Mouse (Mus musculus) MEL (cell line): ENCODE data around the gene Smad9. TPM values are rescaled to one million over a fixed set of nuclear protein-coding genes. Genes with fewer than 3 reads are reported as not detected.
A peak's percentile ranks its signal among the peaks of the same experiment; 100 is the strongest.

ENCODE experiments used
- DNase-seq: peaks from one replicate; pipeline ENCODE4 v3.0.0; 2011; ENCODE audit warnings: low read depth, low spot score
- H3K27ac ChIP-seq: 2 replicates; pipeline ENCODE4 v1.5.1; 2012; ENCODE audit warnings: low read depth, mild to moderate bottlenecking, control low read depth, low read length, moderate library complexity; ENCODE audit not compliant: control insufficient read depth
- H3K27me3 ChIP-seq, 2 experiments: fragments of 150-350 bp in 1 of 2; sonication (generic) in 1 of 2; 2 replicates each; pipeline ENCODE4 v1.6.1; 2012; ENCODE audit warnings: low read length in 2 of 2, mild to moderate bottlenecking in 2 of 2, improper control_type of control experiment in 1 of 2, moderate library complexity in 1 of 2; ENCODE audit not compliant: insufficient read depth in 2 of 2, control insufficient read depth in 1 of 2
- H3K36me3 ChIP-seq, 2 experiments: 2 replicates each; pipeline ENCODE4 v1.6.1; 2012 to 2014; ENCODE audit warnings: low read length in 2 of 2, improper control_type of control experiment in 1 of 2, inconsistent platforms in 1 of 2, mild to moderate bottlenecking in 1 of 2; ENCODE audit not compliant: insufficient read depth in 2 of 2, control insufficient read depth in 1 of 2
- H3K4me1 ChIP-seq, 2 experiments: fragments of 150-350 bp in 1 of 2; sonication (generic) in 1 of 2; 2 replicates each; pipeline ENCODE4 v1.6.1; 2012; ENCODE audit warnings: low read length in 2 of 2, improper control_type of control experiment in 1 of 2, mild to moderate bottlenecking in 1 of 2; ENCODE audit not compliant: insufficient read depth in 2 of 2, control insufficient read depth in 1 of 2
- H3K4me3 ChIP-seq, 2 experiments: fragments of 150-350 bp in 1 of 2; sonication (generic) in 1 of 2; 2 replicates each; pipeline ENCODE4 v1.5.1; 2012; ENCODE audit warnings: low read depth in 2 of 2, low read length in 2 of 2, mild to moderate bottlenecking in 2 of 2, moderate library complexity in 2 of 2, control low read depth in 1 of 2, improper control_type of control experiment in 1 of 2; ENCODE audit not compliant: control insufficient read depth in 1 of 2, insufficient read depth in 1 of 2
- H3K79me2 ChIP-seq: 2 replicates; pipeline ENCODE4 v1.6.1; 2012; ENCODE audit warnings: mild to moderate bottlenecking, low read length, moderate library complexity; ENCODE audit not compliant: control insufficient read depth, poor library complexity, insufficient read depth
- H3K9ac ChIP-seq: 2 replicates; pipeline ENCODE4 v1.6.1; 2012; ENCODE audit warnings: low read depth, mild to moderate bottlenecking, control low read depth, low read length, moderate library complexity; ENCODE audit not compliant: control insufficient read depth, poor library complexity, severe bottlenecking
- H3K9me3 ChIP-seq: fragments of 150-350 bp; sonication (generic); replicated peaks from 2 replicates; pipeline ENCODE4 v1.6.1; 2012; ENCODE audit warnings: mild to moderate bottlenecking, low read length, improper control_type of control experiment, moderate library complexity; ENCODE audit not compliant: insufficient read depth
- E2F4 ChIP-seq: IDR thresholded peaks from 2 replicates; pipeline ENCODE4 v1.6.1; 2011; ENCODE audit warnings: low read depth, low read length, improper control_type of control experiment, borderline replicate concordance
- ELF1 ChIP-seq: IDR thresholded peaks from 2 replicates; pipeline ENCODE4 v1.6.1; 2014; ENCODE audit warnings: low read depth, mild to moderate bottlenecking, inconsistent platforms, low read length, improper control_type of control experiment, moderate library complexity
- EP300 ChIP-seq, 2 experiments: IDR thresholded peaks; 2 replicates each; pipeline ENCODE4 v1.6.1; 2011; ENCODE audit warnings: improper control_type of control experiment in 2 of 2, low read length in 2 of 2, low read depth in 1 of 2, mild to moderate bottlenecking in 1 of 2
- ETS1 ChIP-seq: IDR thresholded peaks from 2 replicates; pipeline ENCODE4 v1.6.1; 2012; ENCODE audit warnings: low read depth, mild to moderate bottlenecking, inconsistent platforms, low read length, improper control_type of control experiment, moderate library complexity
- JUND ChIP-seq: IDR thresholded peaks from 2 replicates; pipeline ENCODE4 v1.6.1; 2011; ENCODE audit warnings: low read depth, mild to moderate bottlenecking, improper control_type of control experiment, low read length
- MAZ ChIP-seq: IDR thresholded peaks from 2 replicates; pipeline ENCODE4 v1.6.1; 2012; ENCODE audit warnings: low read depth, mild to moderate bottlenecking, inconsistent platforms, low read length, improper control_type of control experiment
- MEF2A ChIP-seq: IDR thresholded peaks from 2 replicates; pipeline ENCODE4 v1.6.1; 2014; ENCODE audit warnings: low read depth, mild to moderate bottlenecking, inconsistent platforms, low read length, improper control_type of control experiment; ENCODE audit not compliant: poor library complexity, insufficient replicate concordance, severe bottlenecking; ENCODE audit errors: extremely low read depth
- MXI1 ChIP-seq: IDR thresholded peaks from 2 replicates; pipeline ENCODE4 v1.6.1; 2011; ENCODE audit warnings: mild to moderate bottlenecking, low read depth, low read length, improper control_type of control experiment
- MYB ChIP-seq: IDR thresholded peaks from 2 replicates; pipeline ENCODE4 v1.6.1; 2011; ENCODE audit warnings: mild to moderate bottlenecking, low read depth, low read length, improper control_type of control experiment
- MYC ChIP-seq: IDR thresholded peaks from 2 replicates; pipeline ENCODE4 v1.6.1; 2011; ENCODE audit warnings: low read depth, mild to moderate bottlenecking, low read length, improper control_type of control experiment, moderate library complexity
- NELFE ChIP-seq: IDR thresholded peaks from 2 replicates; pipeline ENCODE4 v1.6.1; 2011; ENCODE audit warnings: low read depth, low read length, improper control_type of control experiment
- POLR2A ChIP-seq, 2 experiments: IDR thresholded peaks; 2 replicates each; pipeline ENCODE4 v1.6.1; 2011 to 2012; ENCODE audit warnings: low read length in 2 of 2, mild to moderate bottlenecking in 2 of 2, control low read depth in 1 of 2, improper control_type of control experiment in 1 of 2, low read depth in 1 of 2, moderate library complexity in 1 of 2; ENCODE audit not compliant: control insufficient read depth in 1 of 2, insufficient read depth in 1 of 2, poor library complexity in 1 of 2
- POLR2AphosphoS2 ChIP-seq: IDR thresholded peaks from 2 replicates; pipeline ENCODE4 v1.6.1; 2011; ENCODE audit warnings: low read length, improper control_type of control experiment
- POLR2AphosphoS5 ChIP-seq: IDR thresholded peaks from 2 replicates; pipeline ENCODE4 v1.6.1; 2012; ENCODE audit warnings: low read depth, borderline replicate concordance, mild to moderate bottlenecking, inconsistent platforms, low read length, moderate library complexity, mixed read lengths
- RCOR1 ChIP-seq: IDR thresholded peaks from 2 replicates; pipeline ENCODE4 v1.6.1; 2012; ENCODE audit warnings: low read depth, mild to moderate bottlenecking, inconsistent platforms, low read length, improper control_type of control experiment
- TCF12 ChIP-seq: IDR thresholded peaks from 2 replicates; pipeline ENCODE4 v1.6.1; 2014; ENCODE audit warnings: low read depth, mild to moderate bottlenecking, inconsistent platforms, low read length, improper control_type of control experiment, moderate library complexity
- UBTF ChIP-seq: IDR thresholded peaks from 2 replicates; pipeline ENCODE4 v1.6.1; 2012; ENCODE audit warnings: low read depth, mild to moderate bottlenecking, inconsistent platforms, low read length, improper control_type of control experiment, moderate library complexity, borderline replicate concordance; ENCODE audit not compliant: insufficient read depth
- USF2 ChIP-seq, 2 experiments: IDR thresholded peaks; 2 replicates each; pipeline ENCODE4 v1.6.1; 2011 to 2012; ENCODE audit warnings: improper control_type of control experiment in 2 of 2, low read length in 2 of 2, borderline replicate concordance in 1 of 2, inconsistent platforms in 1 of 2, low read depth in 1 of 2, mild to moderate bottlenecking in 1 of 2; ENCODE audit not compliant: insufficient read depth in 1 of 2
- ZC3H11A ChIP-seq: IDR thresholded peaks from 2 replicates; pipeline ENCODE4 v1.6.1; 2012; ENCODE audit warnings: low read depth, mild to moderate bottlenecking, inconsistent platforms, low read length, improper control_type of control experiment
- polyA plus RNA-seq, 2 experiments: library from polyadenylated mRNA; stranded (reverse) in 1 of 2; unstranded in 1 of 2; fragments of >175 nt in 1 of 2; fragments of >200 nt in 1 of 2; gene quantifications; 2 replicates each; pipeline versions ENCODE4 v1.2.1 to v1.2.4; 2012; ENCODE audit warnings: low replicate concordance in 2 of 2, low read depth in 1 of 2; ENCODE audit not compliant: insufficient read length in 2 of 2, insufficient read depth in 1 of 2, missing spikeins in 1 of 2
- total RNA-seq: library from RNA; depleted of rRNA; stranded (reverse); fragments of 300-350 nt; gene quantifications from 2 replicates; pipeline ENCODE4 v1.2.3, GENCODE M21; 2012

The Smad9 gene
- total and polyA plus RNA-seq, 3 experiments: 0.01 TPM; not detected in 2

GRCm38 (mm10) chr3:54731626-54732150 lies 23.7 kb upstream of the Smad9 start:
- DNase-seq: no peak
- H3K9ac ChIP-seq: no peak overlapping the region
- H3K36me3 ChIP-seq: peaks cover 29 to 40% of the 10 kb centered on the region in 2 experiments
- H3K4me1 ChIP-seq: peaks cover 11 to 14% of the 10 kb centered on the region in 2 experiments
- no peaks in the 10 kb centered on the region for H3K9me3 ChIP-seq
- H3K79me2 ChIP-seq: peaks cover 28% of the 10 kb centered on the region
- no peak overlapping the region for H3K4me3 ChIP-seq
- TF ChIP-seq MAZ (no peak), POLR2AphosphoS5 (no peak), RCOR1 (no peak), POLR2AphosphoS2 (no peak), ELF1 (no peak), UBTF (no peak), ZC3H11A (no peak), ETS1 (no peak), NELFE (no peak), USF2 (IDR thresholded peaks at IDR 0.05; ENCODE audit: borderline replicate concordance in 1 of 2, insufficient read depth in 1 of 2, low read depth in 1 of 2, low read length in 2 of 2) (no peak), E2F4 (no peak), JUND (no peak)
- H3K27me3 ChIP-seq: no peaks in the 10 kb centered on the region
- peak overlapping the region; percentile 3; the same call in 1 of the 2 replicates for H3K27ac ChIP-seq

- H3K36me3 ChIP-seq: peaks cover 32 to 37% of the 10 kb centered on the region in 2 experiments
- H3K9me3 ChIP-seq: no peaks in the 10 kb centered on the region
- peak overlapping the region; percentile 57 for H3K27ac ChIP-seq
- peaks cover 11 to 14% of the 10 kb centered on the region in 2 experiments for H3K4me1 ChIP-seq
- no peak for DNase-seq
- peak overlapping the region; percentile 25; the same call in 1 of the 2 replicates for H3K9ac ChIP-seq
- TF ChIP-seq MEF2A (peak; percentile 91; the same call in 1 of the 2 replicates), USF2 (IDR thresholded peaks at IDR 0.05; ENCODE audit: borderline replicate concordance in 1 of 2, insufficient read depth in 1 of 2, low read depth in 1 of 2, low read length in 2 of 2) (no peak), POLR2A (IDR thresholded peaks at IDR 0.05; ENCODE audit: control insufficient read depth in 1 of 2, insufficient read depth in 1 of 2, low read depth in 1 of 2, low read length in 2 of 2, poor library complexity in 1 of 2) (0 out of 4 replicates have a peak, but pooled peaks of 1 of the 2 experiments have one; percentile 2), EP300 (IDR thresholded peaks at IDR 0.05; ENCODE audit: low read depth in 1 of 2, low read length in 2 of 2) (peak; percentile 31 to 75; a peak in 2 of 4 replicates), NELFE (peak; percentile 18; the same call in 1 of the 2 replicates), TCF12 (peak; percentile 52), MYC (no peak), RCOR1 (peak; percentile 40; the same call in 1 of the 2 replicates), ETS1 (peak; percentile 70), MYB (0 out of 2 replicates have a peak, but pooled peaks have one; percentile 56), MXI1 (0 out of 2 replicates have a peak, but pooled peaks have one; percentile 38)
- no peak overlapping the region for H3K4me3 ChIP-seq
- no peaks in the 10 kb centered on the region for H3K27me3 ChIP-seq
- H3K79me2 ChIP-seq: peaks cover 32% of the 10 kb centered on the region
These were observed 23.0 kb upstream of the Smad9 start for GRCm38 (mm10) chr3:54732371-54732770.
